Mouse (Mus musculus): ENCODE measurements at regions not wholly inside any gene's neighbourhood (a gene's known extent, or its start where the extent isn't known, plus 50 kb on each side); places are given as distances from the start of the nearest gene placed in this dataset.

- no peak for ATAC-seq (replicated peaks; ENCODE audit: poor library complexity)
Measured at GRCm38 (mm10) chr12:7650851-7651250, 326.6 kb upstream of the Apob start.

DNA sequence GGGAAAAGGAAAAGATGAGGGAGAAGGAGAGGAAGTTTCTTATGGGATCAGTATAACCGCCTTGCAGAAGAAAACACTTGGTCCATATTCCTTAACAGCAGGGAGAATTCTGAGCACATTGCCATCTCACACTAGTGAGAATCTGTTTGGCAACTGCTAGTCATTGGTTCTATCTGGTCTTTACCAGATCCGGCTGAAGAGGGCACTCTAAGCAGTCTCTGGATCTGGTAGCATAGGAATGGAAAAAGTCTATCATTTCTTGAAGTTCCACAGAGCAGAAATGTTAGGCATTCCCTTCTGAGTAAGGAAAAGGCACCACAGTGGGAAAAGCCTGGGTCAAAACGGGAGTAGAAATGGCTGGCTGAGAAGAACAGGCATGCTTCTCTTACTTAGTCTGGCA, 315.4 kb upstream of the Apob start:
- no peak for ATAC-seq (replicated peaks; ENCODE audit: poor library complexity)

DNA sequence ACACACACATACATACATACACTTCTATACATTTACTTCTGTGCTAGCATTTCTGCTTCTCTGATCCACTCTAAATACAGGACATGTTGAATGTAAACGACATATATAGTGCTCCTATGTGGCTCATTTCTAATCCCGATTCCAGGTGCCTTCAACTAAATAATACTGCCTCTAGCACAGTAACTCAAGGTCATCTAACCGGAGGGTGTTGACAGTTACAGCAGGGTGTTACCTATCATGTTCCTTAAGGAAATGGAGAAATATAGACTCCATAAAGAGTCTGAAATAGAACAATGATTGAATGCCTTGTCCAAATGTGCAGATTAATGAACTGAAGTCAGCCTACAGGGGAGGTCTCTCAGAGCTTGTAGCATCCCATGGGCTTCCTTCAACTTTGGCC, 307.3 kb upstream of the Apob start:
- ATAC-seq (replicated peaks; ENCODE audit: poor library complexity), result no peak

DNA sequence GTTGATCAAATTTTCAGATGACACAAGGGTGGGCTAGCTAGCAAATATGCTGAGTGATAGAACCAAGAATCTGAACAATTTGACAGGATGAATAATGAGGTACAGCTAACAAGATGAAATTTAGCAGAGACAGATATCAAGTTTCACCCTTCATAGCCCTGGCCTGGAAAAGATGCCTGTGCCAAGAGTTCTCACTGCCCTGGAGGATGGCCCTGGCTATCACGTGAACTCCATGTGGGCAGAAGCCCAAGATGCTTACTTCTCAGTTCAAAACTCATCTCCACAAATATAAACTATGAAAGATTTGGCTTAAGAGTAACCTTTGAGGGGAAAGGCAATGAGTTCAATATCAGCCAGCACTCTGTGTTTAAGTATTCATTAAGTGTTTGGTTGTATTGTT, 306.9 kb upstream of the Apob start:
- ATAC-seq (replicated peaks; ENCODE audit: poor library complexity), result no peak

DNA sequence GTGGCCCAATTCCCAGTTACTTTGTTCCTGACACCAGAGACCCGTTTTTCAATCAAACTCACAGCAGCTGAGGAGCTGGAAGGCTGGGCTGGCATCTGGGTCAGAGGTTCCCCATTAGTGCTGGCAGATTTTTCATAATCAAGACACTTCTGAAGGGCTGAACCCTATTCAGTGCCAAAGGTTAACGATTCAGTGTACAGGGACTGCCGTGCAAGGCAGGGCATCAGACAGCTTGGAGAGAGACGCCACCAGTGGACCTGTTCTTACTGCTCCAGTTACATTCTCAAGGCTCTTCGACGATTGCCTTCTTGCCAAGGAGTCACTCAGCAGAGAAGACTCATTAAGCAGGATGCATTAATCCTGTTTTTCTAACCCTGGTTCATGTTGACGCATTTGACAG, 285.5 kb upstream of the Apob start:
- ATAC-seq (replicated peaks; ENCODE audit: poor library complexity), result no peak

DNA sequence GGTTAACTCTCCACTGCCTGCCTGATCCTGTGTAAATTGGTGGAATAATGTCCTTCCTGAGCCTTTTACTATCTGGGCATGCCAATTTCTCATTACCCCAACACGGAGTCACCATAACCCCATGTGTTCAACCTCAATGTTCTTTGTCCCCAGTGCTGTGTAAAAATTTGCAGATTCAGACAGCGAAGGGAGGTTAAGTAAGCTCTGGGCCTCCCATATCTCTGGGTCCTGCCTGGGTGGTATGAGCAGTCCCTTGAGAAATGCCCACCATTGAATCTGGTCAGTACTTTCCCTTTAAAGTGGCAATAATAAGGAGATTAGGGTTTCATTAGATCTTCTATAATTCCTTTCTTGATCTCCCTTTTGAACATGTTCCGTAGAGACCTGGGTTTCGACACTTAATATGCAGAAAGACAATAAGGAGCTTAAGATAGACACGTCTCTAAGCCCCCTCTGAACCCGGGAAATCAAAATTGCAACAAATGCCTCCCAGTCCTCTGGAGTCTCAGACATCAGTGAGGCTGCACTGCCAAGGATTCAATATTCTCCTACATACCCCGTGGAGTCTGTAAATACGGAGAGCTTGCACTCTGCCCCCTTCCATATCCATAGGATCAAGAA, 279.0 kb upstream of the Apob start:
- ATAC-seq (replicated peaks; ENCODE audit: poor library complexity), result no peak

DNA sequence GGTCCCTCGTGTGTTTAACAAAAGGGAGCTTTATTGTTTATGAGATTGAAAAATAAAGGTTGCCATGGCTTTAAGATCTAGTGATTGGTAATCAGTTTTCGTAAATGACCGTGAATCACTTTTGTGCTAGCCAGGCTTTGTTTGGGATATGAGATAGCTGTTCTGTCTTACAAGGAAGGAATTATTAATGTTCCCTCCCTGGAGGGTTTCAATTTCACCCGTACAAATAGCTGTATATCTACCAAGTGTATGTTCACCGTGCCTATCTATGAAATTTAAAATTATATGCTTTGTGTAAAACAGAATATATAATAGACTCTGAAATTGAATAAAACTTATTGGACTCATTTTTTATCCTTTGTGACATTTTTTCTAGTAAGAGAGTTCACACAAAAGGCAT, 268.3 kb upstream of the Apob start:
- ATAC-seq (replicated peaks; ENCODE audit: poor library complexity), result no peak

GRCm38 (mm10) chr12:7709872-7710271, 267.6 kb upstream of the Apob start:
- no peak for ATAC-seq (replicated peaks; ENCODE audit: poor library complexity)

- no peak for ATAC-seq (replicated peaks; ENCODE audit: poor library complexity)
Measured at GRCm38 (mm10) chr12:7715091-7715490, 262.4 kb upstream of the Apob start.

- no peak for ATAC-seq (replicated peaks; ENCODE audit: poor library complexity)
Measured at GRCm38 (mm10) chr12:7718556-7718955, 258.9 kb upstream of the Apob start.

GRCm38 (mm10) chr12:7719080-7719479, 258.4 kb upstream of the Apob start:
- ATAC-seq (replicated peaks; ENCODE audit: poor library complexity), result no peak

DNA sequence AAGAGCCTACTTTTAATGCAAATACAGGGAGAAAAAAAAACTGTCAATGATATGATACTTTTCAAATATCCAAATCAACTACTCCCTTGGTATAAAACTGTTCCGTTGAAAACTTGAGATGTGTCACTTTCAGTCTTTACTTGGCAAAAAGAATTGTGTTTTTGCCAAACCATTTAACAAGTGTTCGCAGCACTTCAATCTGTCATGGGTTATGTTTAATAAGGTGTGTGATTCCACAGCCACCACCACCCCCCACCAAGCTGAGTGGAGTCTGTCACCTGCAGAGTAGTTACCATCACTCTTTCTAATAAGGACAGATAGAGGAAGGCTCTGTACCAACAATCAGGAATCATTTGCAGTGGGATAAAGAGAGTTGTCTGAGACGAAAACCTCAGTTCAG, 252.5 kb upstream of the Apob start:
- ATAC-seq (replicated peaks; ENCODE audit: poor library complexity), result no peak

DNA sequence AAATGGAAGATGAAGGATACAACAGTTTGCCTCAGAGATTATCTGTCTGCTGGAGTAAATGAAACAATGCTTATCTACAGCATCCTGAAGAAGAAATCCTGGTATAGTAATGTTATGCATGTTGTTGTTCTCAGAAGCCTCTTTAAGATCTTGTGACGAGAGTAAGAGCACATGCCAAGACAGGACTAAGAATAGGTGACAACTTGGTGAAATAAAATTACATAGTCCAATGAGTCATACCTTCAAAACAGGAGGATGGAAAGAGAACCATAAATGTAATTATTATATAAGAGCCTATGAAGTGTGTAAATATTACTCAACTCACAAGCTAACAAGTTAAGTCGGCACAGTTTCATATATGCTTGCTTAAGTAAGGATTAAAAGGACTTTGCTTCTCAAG, 239.4 kb upstream of the Apob start:
- no peak for ATAC-seq (replicated peaks; ENCODE audit: poor library complexity)

- ATAC-seq (replicated peaks; ENCODE audit: poor library complexity), result no peak
Measured at GRCm38 (mm10) chr12:7738629-7739351, 238.7 kb upstream of the Apob start.

DNA sequence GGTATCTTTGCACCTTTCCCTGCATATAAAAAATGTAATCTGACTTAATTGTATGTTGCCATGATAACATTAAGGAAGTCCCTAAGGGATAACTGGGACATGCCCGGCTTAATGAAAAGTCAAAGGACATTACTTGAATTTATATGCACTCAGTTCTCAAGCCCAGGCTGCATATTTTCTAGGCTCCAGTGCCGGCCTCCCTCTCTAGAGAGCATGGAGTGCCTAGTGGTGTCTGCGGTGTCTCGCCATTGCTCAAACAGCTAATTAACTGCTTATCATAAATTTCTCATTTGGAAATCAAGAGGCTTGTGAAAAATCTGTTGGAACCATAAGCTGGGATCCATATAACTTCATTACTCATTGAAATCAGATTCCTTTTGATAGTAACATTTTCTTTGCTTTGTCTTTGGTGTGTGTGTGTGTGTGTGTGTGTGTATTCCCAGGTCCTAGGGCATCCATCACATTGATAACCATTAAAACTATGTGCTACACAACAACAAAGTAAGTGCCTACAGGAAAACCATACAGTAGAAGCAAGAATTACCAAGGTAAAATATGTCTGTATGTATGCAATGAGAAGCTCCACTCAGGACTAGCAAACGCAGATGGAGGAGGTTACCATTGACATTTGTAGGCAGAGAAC, 238.0 kb upstream of the Apob start:
- ATAC-seq (replicated peaks; ENCODE audit: poor library complexity), result no peak

GRCm38 (mm10) chr12:7746708-7747107, 230.7 kb upstream of the Apob start:
- no peak for ATAC-seq (replicated peaks; ENCODE audit: poor library complexity)

DNA sequence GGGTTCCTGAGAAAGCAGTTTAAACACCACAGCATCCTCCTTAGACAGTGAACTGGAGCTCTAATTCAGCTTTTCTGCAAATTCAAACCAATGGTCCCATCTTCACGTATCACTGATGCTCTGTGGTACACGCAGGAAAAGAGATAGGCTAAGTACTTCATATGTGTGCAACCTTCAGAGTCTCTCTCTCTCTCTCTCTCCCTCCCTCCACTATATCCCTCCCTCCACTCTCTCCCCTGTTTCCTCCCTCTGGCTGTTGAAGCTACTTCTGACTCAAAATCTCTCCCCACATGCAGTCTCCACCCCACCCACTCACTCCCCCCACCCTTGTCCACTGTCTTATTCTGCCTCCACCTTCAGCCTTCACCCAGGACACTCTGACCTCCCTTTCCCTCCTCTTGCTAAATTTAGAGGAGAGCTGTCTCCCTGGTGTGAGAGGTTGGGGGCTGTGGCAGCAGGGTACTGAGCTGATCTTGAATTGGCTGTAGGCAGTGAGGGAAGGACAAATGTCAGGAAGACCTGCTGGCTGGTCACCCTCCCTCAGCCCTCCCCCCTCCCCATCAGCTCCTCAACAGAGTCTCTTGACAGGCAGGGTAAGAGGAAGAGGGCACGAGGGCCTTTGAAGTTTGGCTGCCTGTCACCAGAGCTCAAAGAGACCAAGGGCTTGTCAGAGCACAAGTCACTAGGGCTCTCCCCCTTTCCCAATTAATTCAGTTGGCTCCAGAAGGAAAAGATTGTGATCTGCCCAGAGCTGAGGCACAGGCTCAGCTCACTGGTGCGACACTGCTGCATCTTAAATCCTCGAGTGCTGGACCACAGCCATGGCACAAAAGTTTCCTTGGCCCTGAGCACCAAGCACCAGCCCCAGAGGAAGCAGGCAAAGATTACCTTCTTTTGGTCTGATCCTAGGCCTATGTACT, 227.9 kb upstream of the Apob start:
- no peak for ATAC-seq (replicated peaks; ENCODE audit: poor library complexity)

DNA sequence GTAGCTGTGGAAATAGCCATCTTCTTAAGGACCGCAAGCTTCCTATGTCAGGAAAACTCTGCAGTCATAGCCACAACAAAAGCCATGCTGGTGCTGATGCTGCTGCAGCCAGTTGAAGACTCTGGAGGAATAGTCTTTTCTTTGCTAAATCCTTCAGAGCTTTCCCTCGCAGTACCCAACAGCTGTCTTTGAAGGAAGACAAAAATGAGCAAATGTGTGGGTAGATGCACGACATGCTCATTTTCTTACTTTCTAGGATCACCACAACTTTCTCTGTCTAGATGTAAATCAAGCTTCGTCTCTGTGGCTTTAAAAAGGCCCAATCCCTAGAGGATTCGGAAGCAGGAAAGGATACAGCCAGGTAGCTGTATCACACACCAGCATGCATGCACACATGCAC, 222.6 kb upstream of the Apob start:
- ATAC-seq (replicated peaks; ENCODE audit: poor library complexity), result no peak

DNA sequence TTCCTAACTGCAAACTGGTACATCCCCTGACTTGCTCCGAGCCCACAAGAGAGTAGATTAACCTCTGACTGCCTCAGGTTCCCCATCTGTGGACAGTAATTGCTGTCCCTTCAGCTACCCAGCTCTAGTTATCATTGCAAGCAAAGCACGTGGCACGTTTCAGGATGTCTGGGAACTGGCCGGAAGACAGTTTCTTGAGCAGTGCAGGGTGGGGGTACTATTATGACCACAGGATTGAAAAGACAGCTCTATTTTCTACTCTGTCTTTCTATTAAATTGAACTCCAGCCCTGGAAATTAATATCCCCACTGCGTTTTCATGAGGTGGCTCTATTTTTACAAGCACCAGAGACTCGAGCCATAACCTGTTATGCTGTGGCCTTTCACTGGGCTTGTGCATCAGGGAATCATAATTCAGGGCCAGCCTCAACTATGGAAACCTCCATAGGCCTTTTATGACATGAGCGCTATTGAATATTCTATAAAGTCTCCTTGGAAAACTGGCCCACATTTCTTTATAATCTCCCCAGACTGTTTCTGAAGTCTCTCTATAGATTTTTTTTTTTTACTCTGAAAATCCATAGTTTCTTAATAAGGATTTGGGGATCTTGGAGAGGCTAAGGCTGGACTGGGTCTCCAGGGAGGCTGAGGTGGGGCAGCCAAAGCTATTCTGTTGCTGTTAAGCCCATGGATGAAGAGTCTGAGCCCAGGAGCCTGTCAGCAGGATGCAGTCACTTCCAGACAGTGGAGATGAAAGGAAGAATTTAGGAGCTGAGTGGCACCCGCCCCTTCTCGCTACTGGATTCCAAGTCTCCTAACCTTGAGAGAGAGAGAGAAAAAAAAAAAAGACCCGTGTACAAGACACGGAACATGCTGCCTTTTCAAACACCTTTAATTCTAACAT, 212.4 kb upstream of the Apob start:
- ATAC-seq (replicated peaks; ENCODE audit: poor library complexity), result no peak

DNA sequence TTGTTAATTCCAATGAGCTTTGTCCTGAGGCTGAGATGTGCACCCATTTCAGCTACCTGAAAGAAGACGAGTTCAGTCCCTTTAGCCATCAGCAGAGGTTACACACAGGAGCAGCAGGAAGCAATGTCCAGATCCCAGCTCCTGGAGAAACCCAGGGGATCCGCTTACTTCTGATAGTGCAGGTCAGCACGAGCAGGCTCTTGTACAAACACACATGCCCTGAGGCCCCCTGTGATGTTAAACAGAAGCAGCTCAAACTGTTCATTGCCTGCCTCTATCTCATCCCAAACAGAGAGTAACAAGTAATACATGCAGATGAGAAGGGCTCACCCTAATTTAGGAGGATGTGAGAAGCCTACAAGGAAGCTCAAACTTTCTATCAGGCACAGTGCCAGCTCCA, 203.3 kb upstream of the Apob start:
- no peak for ATAC-seq (replicated peaks; ENCODE audit: poor library complexity)
